Mouse (Mus musculus) myocyte (in vitro differentiated cells): ENCODE results near the gene Tha1. TPM values are rescaled to one million over a fixed set of nuclear protein-coding genes. Genes with fewer than 3 reads are reported as not detected.
A peak's percentile ranks its signal among the peaks of the same experiment; 100 is the strongest.

Source experiments
- H3K27me3 ChIP-seq: one replicate; pipeline ENCODE4 v1.6.1; 2011; ENCODE audit not compliant: control insufficient read depth, insufficient read depth, insufficient read length
- H3K36me3 ChIP-seq: one replicate; pipeline ENCODE4 v1.6.1; 2011; ENCODE audit not compliant: control insufficient read depth, insufficient read depth
- H3K4me2 ChIP-seq: one replicate; pipeline ENCODE4 v1.6.1; 2011; ENCODE audit warnings: low read depth, control low read depth
- H3K4me3 ChIP-seq: one replicate; pipeline ENCODE4 v1.5.1; 2011; ENCODE audit warnings: mild to moderate bottlenecking, control low read depth, moderate library complexity
- H3K79me2 ChIP-seq: one replicate; pipeline ENCODE4 v1.6.1; 2011; ENCODE audit not compliant: control insufficient read depth, insufficient read depth
- H3ac ChIP-seq: one replicate; pipeline ENCODE4 v1.6.1; 2011; ENCODE audit not compliant: control insufficient read depth, insufficient read length
- CEBPB ChIP-seq: IDR thresholded peaks from 2 replicates; pipeline ENCODE4 v1.6.1; 2011; ENCODE audit warnings: mild to moderate bottlenecking, moderate library complexity; ENCODE audit not compliant: poor library complexity, insufficient read depth, severe bottlenecking
- E2F4 ChIP-seq: IDR thresholded peaks from one replicate; pipeline ENCODE4 v1.6.1; 2011; ENCODE audit warnings: mild to moderate bottlenecking, control low read depth, moderate library complexity; ENCODE audit not compliant: insufficient read depth
- MAX ChIP-seq: IDR thresholded peaks from one replicate; pipeline ENCODE4 v1.6.1; 2011; ENCODE audit warnings: low read depth, mild to moderate bottlenecking, control low read depth
- MYOD1 ChIP-seq, 3 experiments: IDR thresholded peaks; one replicate each; pipeline ENCODE4 v1.6.1; 2011; ENCODE audit warnings: control low read depth in 2 of 3, low read depth in 2 of 3, mild to moderate bottlenecking in 2 of 3, moderate library complexity in 1 of 3; ENCODE audit not compliant: insufficient read length in 2 of 3, control insufficient read depth in 1 of 3
- MYOG ChIP-seq, 3 experiments: IDR thresholded peaks; one replicate each; pipeline ENCODE4 v1.6.1; 2011; ENCODE audit warnings: control low read depth in 2 of 3, low read depth in 2 of 3, mild to moderate bottlenecking in 2 of 3; ENCODE audit not compliant: insufficient read length in 2 of 3, control insufficient read depth in 1 of 3, insufficient read depth in 1 of 3
- POLR2A ChIP-seq: IDR thresholded peaks from one replicate; pipeline ENCODE4 v1.6.1; 2011; ENCODE audit warnings: low read depth, mild to moderate bottlenecking, control low read depth, moderate library complexity; ENCODE audit not compliant: insufficient read length
- POLR2AphosphoS2 ChIP-seq: IDR thresholded peaks from one replicate; pipeline ENCODE4 v1.6.1; 2011; ENCODE audit warnings: low read depth, control low read depth; ENCODE audit not compliant: insufficient read length
- REST ChIP-seq: IDR thresholded peaks from one replicate; pipeline ENCODE4 v1.6.1; 2011; ENCODE audit warnings: mild to moderate bottlenecking, control low read depth, moderate library complexity; ENCODE audit not compliant: insufficient read depth, insufficient read length
- SRF ChIP-seq: IDR thresholded peaks from one replicate; pipeline ENCODE4 v1.6.1; 2011; ENCODE audit warnings: low read depth; ENCODE audit not compliant: control insufficient read depth, insufficient read length
- TCF12 ChIP-seq: IDR thresholded peaks from one replicate; pipeline ENCODE4 v1.6.1; 2011; ENCODE audit warnings: mild to moderate bottlenecking, control low read depth; ENCODE audit not compliant: poor library complexity, insufficient read depth, severe bottlenecking
- TCF3 ChIP-seq: IDR thresholded peaks from one replicate; pipeline ENCODE4 v1.6.1; 2011; ENCODE audit warnings: low read depth, control low read depth; ENCODE audit not compliant: insufficient read length
- USF1 ChIP-seq: IDR thresholded peaks from one replicate; pipeline ENCODE4 v1.6.1; 2011; ENCODE audit warnings: low read depth, mild to moderate bottlenecking, control low read depth, moderate library complexity
- polyA plus RNA-seq: library from polyadenylated mRNA; unstranded; fragments of >200 nt; fragmentation: generic; extraction: Trizol; gene quantifications from one replicate; pipeline ENCODE4 v1.2.1, GENCODE M21; 2012; ENCODE audit warnings: missing spikeins

The Tha1 gene
- polyA plus RNA-seq, 1 experiment = 2.5 TPM

DNA sequence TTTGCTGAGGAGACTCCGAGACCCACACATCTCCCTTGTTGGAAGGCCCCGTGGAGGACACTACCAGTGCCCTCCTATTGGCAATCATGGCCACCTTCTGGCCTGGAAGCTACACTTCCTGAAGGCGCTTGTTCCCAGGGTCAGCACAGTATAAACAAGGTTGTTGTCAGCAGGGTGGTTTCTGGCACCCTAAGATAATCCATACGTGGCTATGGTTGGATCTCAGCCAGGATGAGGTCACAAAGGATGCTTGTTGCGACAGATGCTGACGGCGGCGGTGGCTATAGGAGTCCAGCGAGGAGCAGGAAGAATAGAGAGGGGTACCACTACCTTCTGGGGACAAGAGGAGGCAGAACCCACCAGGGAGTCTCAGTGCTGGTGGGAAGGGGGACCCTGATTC, 42.9 kb downstream of the Tha1 start:
- H3K4me3 ChIP-seq = no peak overlapping the region
- H3K79me2 ChIP-seq = peaks cover under 1% of the 10 kb centered on the region
- H3ac ChIP-seq = no peak overlapping the region
- no peaks in the 10 kb centered on the region for H3K36me3 ChIP-seq
- no peaks in the 10 kb centered on the region for H3K27me3 ChIP-seq
- no peak overlapping the region for H3K4me2 ChIP-seq
- TF ChIP-seq CEBPB (no peak), REST (no peak), SRF (no peak), MYOG (IDR thresholded peaks at IDR 0.05; ENCODE audit: control insufficient read depth in 1 of 3, insufficient read depth in 1 of 3, insufficient read length in 2 of 3, low read depth in 2 of 3) (no peak), TCF12 (no peak), POLR2A (no peak), USF1 (no peak), TCF3 (no peak), E2F4 (no peak), POLR2AphosphoS2 (no peak), MYOD1 (IDR thresholded peaks at IDR 0.05; ENCODE audit: control insufficient read depth in 1 of 3, insufficient read length in 2 of 3, low read depth in 2 of 3) (no peak), MAX (no peak)

DNA sequence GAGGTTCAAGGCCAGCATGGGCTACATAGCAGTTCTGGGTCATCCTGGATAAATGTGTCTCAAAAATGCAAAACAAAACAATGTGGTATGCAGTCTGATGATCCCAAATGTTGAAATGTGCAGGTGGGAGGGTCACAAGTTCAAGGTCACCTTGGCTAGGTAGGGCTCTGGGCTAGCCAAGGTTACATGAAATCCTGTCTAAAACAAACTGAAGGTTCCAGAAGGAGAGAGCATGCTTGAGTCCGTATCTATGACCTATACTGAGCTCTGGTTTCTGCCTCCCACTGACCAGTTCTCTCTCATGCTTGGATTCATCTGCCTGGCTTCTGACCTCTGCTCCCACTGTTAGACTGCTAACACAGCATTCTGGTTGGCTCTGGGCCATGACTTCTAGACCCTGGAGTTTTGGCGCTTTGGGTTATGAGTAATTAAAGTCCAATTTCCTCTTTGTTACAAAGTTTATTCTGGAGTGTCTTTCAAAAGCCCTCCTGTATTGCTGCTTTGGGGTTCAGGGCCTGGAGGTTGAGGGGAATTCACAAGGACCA, 43.5 kb downstream of the Tha1 start:
- peak overlapping the region; percentile 26 for H3K4me2 ChIP-seq
- H3K4me3 ChIP-seq = no peak overlapping the region
- no peaks in the 10 kb centered on the region for H3K36me3 ChIP-seq
- no peaks in the 10 kb centered on the region for H3K27me3 ChIP-seq
- TF ChIP-seq MYOD1 (IDR thresholded peaks at IDR 0.05; ENCODE audit: control insufficient read depth in 1 of 3, insufficient read length in 2 of 3, low read depth in 2 of 3) (no peak), MAX (no peak), CEBPB (no peak), POLR2AphosphoS2 (no peak), TCF3 (no peak), TCF12 (no peak), E2F4 (no peak), MYOG (IDR thresholded peaks at IDR 0.05; ENCODE audit: control insufficient read depth in 1 of 3, insufficient read depth in 1 of 3, insufficient read length in 2 of 3, low read depth in 2 of 3) (no peak), SRF (no peak), REST (no peak), USF1 (no peak), POLR2A (no peak)
- peaks cover 7% of the 10 kb centered on the region for H3K79me2 ChIP-seq
- H3ac ChIP-seq = no peak overlapping the region

DNA sequence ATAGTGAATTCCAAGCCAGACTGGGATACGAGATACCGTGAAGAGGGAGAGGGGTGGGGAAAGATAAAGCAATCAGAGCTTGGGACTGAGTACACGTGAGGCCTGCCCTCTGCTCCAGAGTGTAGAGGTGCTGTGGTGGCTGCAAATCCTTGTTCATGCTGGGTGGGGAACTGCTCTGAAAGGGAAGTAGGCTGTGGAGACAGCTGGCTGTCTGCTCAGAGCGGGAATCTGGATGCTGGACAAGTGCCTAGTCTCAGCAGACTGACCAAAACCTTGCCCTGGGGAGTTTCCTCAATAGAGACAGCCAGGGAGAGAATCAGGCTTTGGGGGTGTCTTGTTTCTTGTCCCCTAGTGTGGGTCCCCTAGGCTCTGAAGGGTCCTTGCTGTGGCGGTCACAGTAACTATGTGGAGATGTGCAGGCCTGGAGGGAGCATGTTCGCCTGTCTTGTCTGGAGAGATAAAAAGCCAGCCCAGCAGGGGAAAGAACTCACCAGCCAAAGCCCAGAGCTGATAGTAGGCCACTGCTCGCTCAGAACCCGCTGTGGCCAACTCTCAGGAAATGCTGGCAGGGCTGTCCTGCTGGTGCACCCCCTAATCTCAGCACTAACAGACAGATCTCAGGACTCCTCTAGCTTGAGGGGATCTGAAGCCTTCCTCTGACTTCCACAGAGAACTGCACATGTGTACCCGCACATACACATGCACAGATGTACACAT, 44.2 kb downstream of the Tha1 start:
- Histone ChIP-seq H3K27me3 (no peaks in the 10 kb centered on the region), H3K79me2 (peaks cover 7% of the 10 kb centered on the region), H3K4me3 (no peak overlapping the region), H3K36me3 (no peaks in the 10 kb centered on the region), H3K4me2 (peak overlapping the region; percentile 94), H3ac (no peak overlapping the region)
- TF ChIP-seq POLR2A (peak; percentile 33), MYOD1 (IDR thresholded peaks at IDR 0.05; ENCODE audit: control insufficient read depth in 1 of 3, insufficient read length in 2 of 3, low read depth in 2 of 3) (peak in 2 of 3 experiments; percentile 80 to 85), CEBPB (no peak), MYOG (IDR thresholded peaks at IDR 0.05; ENCODE audit: control insufficient read depth in 1 of 3, insufficient read depth in 1 of 3, insufficient read length in 2 of 3, low read depth in 2 of 3) (peak; percentile 46 to 88 (median 51))

DNA sequence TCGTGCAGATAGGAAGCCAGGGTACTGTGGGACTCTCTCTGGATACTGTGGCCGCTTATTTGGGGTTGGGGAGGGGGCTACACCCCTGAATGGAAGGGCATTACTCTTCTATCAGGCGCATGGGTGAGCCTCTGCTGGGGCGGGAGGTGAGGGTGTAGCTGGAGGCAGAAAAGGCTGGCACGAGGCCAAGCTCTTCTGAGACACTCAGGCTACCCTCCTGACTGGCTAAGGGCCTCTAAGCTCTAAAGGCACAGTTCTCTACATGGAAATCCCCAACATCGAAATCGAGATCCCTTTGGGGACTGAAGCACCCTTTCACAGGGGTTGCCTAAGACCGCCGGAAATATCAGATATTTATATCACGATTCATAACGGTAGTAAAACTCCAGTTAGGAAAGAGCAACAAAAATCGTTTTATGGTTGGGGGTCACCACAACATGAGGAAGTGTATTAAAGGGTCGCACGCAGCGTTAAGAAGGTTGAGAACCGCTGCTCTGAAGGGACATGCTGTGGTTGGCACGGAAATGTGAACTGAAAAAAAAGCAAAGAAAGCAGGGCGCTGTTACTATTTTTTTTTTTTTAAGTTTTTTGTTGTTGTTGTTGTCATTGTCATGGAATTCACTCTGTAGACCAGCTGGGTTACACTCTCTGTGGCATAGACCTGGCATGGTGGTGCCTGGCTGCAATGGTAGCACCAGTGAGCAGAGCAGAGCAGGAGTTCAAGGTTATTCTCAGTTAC, 45.0 kb downstream of the Tha1 start:
- H3K4me3 ChIP-seq = peak overlapping the region; percentile 45
- no peaks in the 10 kb centered on the region for H3K27me3 ChIP-seq
- peak overlapping the region; percentile 94 for H3K4me2 ChIP-seq

More for the DNA sequence above, 45.0 kb downstream of the Tha1 start:
- Histone ChIP-seq H3ac (no peak overlapping the region), H3K79me2 (peaks cover 7% of the 10 kb centered on the region), H3K36me3 (no peaks in the 10 kb centered on the region)
- TF ChIP-seq TCF3 (no peak), REST (no peak), CEBPB (0 out of 2 replicates have a peak, but pooled peaks have one; percentile 22), USF1 (no peak), TCF12 (no peak), MYOD1 (IDR thresholded peaks at IDR 0.05; ENCODE audit: control insufficient read depth in 1 of 3, insufficient read length in 2 of 3, low read depth in 2 of 3) (no peak)
